Mouse (Mus musculus) neural tube, embryonic 12.5 days (tissue): ENCODE data around the gene Etfrf1. TPM values are rescaled to one million over a fixed set of nuclear protein-coding genes. Genes with fewer than 3 reads are reported as not detected.

Experiments
- ATAC-seq: fragments of 200-750 bp; cut with Nextera tagmentation; 2 replicates; pipeline ENCODE4 v1.8.0; 2017; ENCODE audit warnings: low read depth, mild to moderate bottlenecking, moderate TSS enrichment, moderate library complexity; ENCODE audit not compliant: low FRiP score
- H3K27ac ChIP-seq: fragments of 300-500 bp; sonication (generic); 2 replicates; pipeline ENCODE4 v1.5.1; 2016
- H3K27me3 ChIP-seq: fragments of 300-500 bp; sonication (generic); replicated peaks from 2 replicates; pipeline ENCODE4 v1.6.1; 2016; ENCODE audit warnings: mild to moderate bottlenecking
- H3K36me3 ChIP-seq: fragments of 300-500 bp; sonication (generic); 2 replicates; pipeline ENCODE4 v1.6.1; 2016; ENCODE audit warnings: mild to moderate bottlenecking
- H3K4me1 ChIP-seq: fragments of 300-500 bp; sonication (generic); 2 replicates; pipeline ENCODE4 v1.6.1; 2016
- H3K4me2 ChIP-seq: fragments of 300-500 bp; sonication (generic); replicated peaks from 2 replicates; pipeline ENCODE4 v1.6.1; 2016; ENCODE audit warnings: mild to moderate bottlenecking
- H3K4me3 ChIP-seq: fragments of 300-500 bp; sonication (generic); 2 replicates; pipeline ENCODE4 v1.5.1; 2016
- H3K9ac ChIP-seq: fragments of 300-500 bp; sonication (generic); 2 replicates; pipeline ENCODE4 v1.6.1; 2016; ENCODE audit warnings: mild to moderate bottlenecking
- H3K9me3 ChIP-seq: fragments of 300-500 bp; sonication (generic); 2 replicates; pipeline ENCODE4 v1.6.1; 2016; ENCODE audit warnings: mild to moderate bottlenecking
- WGBS: fragments of 180-500 bp; shearing (Covaris S2); methylation state at CpG from one replicate; pipeline ENCODE4 v1.1.7; 2016; 5-methylcytosine and 5-hydroxymethylcytosine counted together
- polyA plus RNA-seq: library from polyadenylated mRNA; unstranded; fragments of >200 nt; fragmentation: Nextera tagmentation; extraction: Ambion mirVana; gene quantifications from 2 replicates; pipeline ENCODE4 v1.2.1, GENCODE M21; 2016

Gene Etfrf1
- 31.7 and 34.7 TPM in 2 replicates for polyA plus RNA-seq

GRCm38 (mm10) chr6:145210816-145211338, at the start of gene Etfrf1, which contains the start of gene Casc1:
Gene Etfrf1 (plus strand): TSS chr6:145211134.
Gene Casc1 (minus strand): TSS chr6:145211005.
- peaks cover 11% of the 10 kb centered on the region for H3K4me1 ChIP-seq
- H3K9me3 ChIP-seq = no peaks in the 10 kb centered on the region
- ATAC-seq = peak; percentile 100
- WGBS = under 1% methylated on average over 36 of the region's 36 CpGs
- H3K4me3 ChIP-seq = peak within 1 kb of the TSS; percentile 68
- no peaks in the 10 kb centered on the region for H3K27me3 ChIP-seq
- H3K4me2 ChIP-seq = peak within 1 kb of the TSS; percentile 67
- peak within 1 kb of the TSS; percentile 95 for H3K27ac ChIP-seq
- H3K36me3 ChIP-seq = no peaks in the 10 kb centered on the region
- peak within 1 kb of the TSS; percentile 84 for H3K9ac ChIP-seq

- peaks cover 21% of the 10 kb centered on the region for H3K4me1 ChIP-seq
- WGBS = 78% methylated on average over 14 of the region's 14 CpGs
- no peaks in the 10 kb centered on the region for H3K36me3 ChIP-seq
- no peaks in the 10 kb centered on the region for H3K9me3 ChIP-seq
- H3K9ac ChIP-seq = no peak overlapping the region
- no peak overlapping the region for H3K27ac ChIP-seq
- no peak overlapping the region for H3K4me2 ChIP-seq
- H3K27me3 ChIP-seq = 0 out of 2 replicates have a peak, but pooled peaks cover 7% of the 10 kb centered on the region
- no peak for ATAC-seq
- no peak overlapping the region for H3K4me3 ChIP-seq
Observed at GRCm38 (mm10) chr6:145171892-145172606, 38.9 kb upstream of the Etfrf1 start.

- peak; percentile 75 for ATAC-seq
- WGBS = 6% methylated on average over 11 of the region's 11 CpGs
- Histone ChIP-seq H3K4me2 (peak overlapping the region; percentile 38), H3K27ac (no peak overlapping the region), H3K36me3 (no peaks in the 10 kb centered on the region), H3K4me3 (no peak overlapping the region), H3K9me3 (no peaks in the 10 kb centered on the region), H3K27me3 (0 out of 2 replicates have a peak, but pooled peaks cover 7% of the 10 kb centered on the region), H3K4me1 (peaks cover 21% of the 10 kb centered on the region), H3K9ac (no peak overlapping the region)
Observed at GRCm38 (mm10) chr6:145173781-145174191, 37.1 kb upstream of the Etfrf1 start.

- Histone ChIP-seq H3K9ac (no peak overlapping the region), H3K9me3 (no peaks in the 10 kb centered on the region), H3K27ac (no peak overlapping the region), H3K4me1 (peaks cover 21% of the 10 kb centered on the region), H3K36me3 (no peaks in the 10 kb centered on the region), H3K4me3 (no peak overlapping the region), H3K27me3 (0 out of 2 replicates have a peak, but pooled peaks cover 7% of the 10 kb centered on the region), H3K4me2 (peak overlapping the region; percentile 26)
- 30% methylated on average over 9 of the region's 9 CpGs for WGBS
- ATAC-seq = no peak
Observed at GRCm38 (mm10) chr6:145175571-145175981, 35.4 kb upstream of the Etfrf1 start.

- Histone ChIP-seq H3K9ac (no peak overlapping the region), H3K27ac (no peak overlapping the region), H3K9me3 (no peaks in the 10 kb centered on the region), H3K4me1 (peaks cover 21% of the 10 kb centered on the region), H3K4me3 (no peak overlapping the region), H3K4me2 (no peak overlapping the region), H3K36me3 (no peaks in the 10 kb centered on the region), H3K27me3 (0 out of 2 replicates have a peak, but pooled peaks cover 7% of the 10 kb centered on the region)
- ATAC-seq = no peak
- WGBS = 42% methylated on average over 10 of the region's 10 CpGs
Observed at GRCm38 (mm10) chr6:145176474-145176873, 34.5 kb upstream of the Etfrf1 start.

GRCm38 (mm10) chr6:145179665-145180064, 31.3 kb upstream of the Etfrf1 start:
- WGBS = 21% methylated on average over 6 of the region's 6 CpGs
- ATAC-seq = no peak; the same call in 1 of the 2 replicates

GRCm38 (mm10) chr6:145182044-145182443, 28.9 kb upstream of the Etfrf1 start:
- Histone ChIP-seq H3K4me1 (no peaks in the 10 kb centered on the region), H3K4me2 (no peak overlapping the region), H3K36me3 (no peaks in the 10 kb centered on the region), H3K9ac (no peak overlapping the region), H3K27ac (no peak overlapping the region), H3K27me3 (no peaks in the 10 kb centered on the region), H3K9me3 (no peaks in the 10 kb centered on the region), H3K4me3 (no peak overlapping the region)
- ATAC-seq = no peak
- 81% methylated on average over 8 of the region's 8 CpGs for WGBS

More at GRCm38 (mm10) chr6:145179665-145180064, 31.3 kb upstream of the Etfrf1 start:
- H3K36me3 ChIP-seq = no peaks in the 10 kb centered on the region
- H3K4me2 ChIP-seq = no peak overlapping the region
- H3K4me3 ChIP-seq = no peak overlapping the region
- H3K9ac ChIP-seq = no peak overlapping the region
- H3K27ac ChIP-seq = no peak overlapping the region
- 0 out of 2 replicates have a peak, but pooled peaks cover 7% of the 10 kb centered on the region for H3K27me3 ChIP-seq
- H3K9me3 ChIP-seq = no peaks in the 10 kb centered on the region
- peaks cover 8% of the 10 kb centered on the region for H3K4me1 ChIP-seq

GRCm38 (mm10) chr6:145186096-145186495, 24.8 kb upstream of the Etfrf1 start:
- H3K9ac ChIP-seq = no peak overlapping the region
- H3K4me1 ChIP-seq = no peaks in the 10 kb centered on the region
- no peaks in the 10 kb centered on the region for H3K9me3 ChIP-seq
- H3K4me3 ChIP-seq = no peak overlapping the region
- H3K36me3 ChIP-seq = no peaks in the 10 kb centered on the region
- no peak for ATAC-seq
- WGBS = 89% methylated on average over 1 of the region's 1 CpGs
- no peaks in the 10 kb centered on the region for H3K27me3 ChIP-seq
- no peak overlapping the region for H3K27ac ChIP-seq
- H3K4me2 ChIP-seq = no peak overlapping the region

- peak; percentile 72; the same call in 1 of the 2 replicates for ATAC-seq
- Histone ChIP-seq H3K4me3 (0 out of 2 replicates have a peak overlapping the region, but pooled peaks have one; percentile 9), H3K27me3 (no peaks in the 10 kb centered on the region), H3K9me3 (no peaks in the 10 kb centered on the region), H3K36me3 (no peaks in the 10 kb centered on the region), H3K4me1 (no peaks in the 10 kb centered on the region), H3K9ac (no peak overlapping the region), H3K4me2 (peak overlapping the region; percentile 40), H3K27ac (no peak overlapping the region)
- 68% methylated on average over 27 of the region's 27 CpGs for WGBS
Observed at GRCm38 (mm10) chr6:145187093-145188088, 23.5 kb upstream of the Etfrf1 start.

- H3K36me3 ChIP-seq = no peaks in the 10 kb centered on the region
- no peaks in the 10 kb centered on the region for H3K27me3 ChIP-seq
- 90% methylated on average over 3 of the region's 3 CpGs for WGBS
- no peak overlapping the region for H3K4me3 ChIP-seq
- no peak for ATAC-seq
- no peak overlapping the region for H3K27ac ChIP-seq
- H3K4me1 ChIP-seq = no peaks in the 10 kb centered on the region
- H3K9ac ChIP-seq = no peak overlapping the region
- no peak overlapping the region for H3K4me2 ChIP-seq
- no peaks in the 10 kb centered on the region for H3K9me3 ChIP-seq
Observed at GRCm38 (mm10) chr6:145193038-145193437, 17.9 kb upstream of the Etfrf1 start.

- no peak overlapping the region for H3K4me3 ChIP-seq
- H3K4me1 ChIP-seq = no peaks in the 10 kb centered on the region
- no peak overlapping the region for H3K9ac ChIP-seq
- ATAC-seq = no peak
- no peak overlapping the region for H3K27ac ChIP-seq
- no peaks in the 10 kb centered on the region for H3K36me3 ChIP-seq
- H3K27me3 ChIP-seq = no peaks in the 10 kb centered on the region
- 82% methylated on average over 11 of the region's 11 CpGs for WGBS
- H3K4me2 ChIP-seq = no peak overlapping the region
- H3K9me3 ChIP-seq = no peaks in the 10 kb centered on the region
Observed at GRCm38 (mm10) chr6:145193446-145193845, 17.5 kb upstream of the Etfrf1 start.
